Mouse (Mus musculus) heart, embryonic 14.5 days (tissue): Measurements from ENCODE around the gene 4930578C19Rik. TPM values are rescaled to one million over a fixed set of nuclear protein-coding genes. Genes with fewer than 3 reads are reported as not detected.
"Not testable (repeated sequence)": the region's sequence is repeated elsewhere in the genome, so short reads cannot be mapped to it uniquely, and the experiment has no call there.

Experiments
- ATAC-seq: fragments of 200-750 bp; cut with Nextera tagmentation; 2 replicates; pipeline ENCODE4 v1.8.0; 2017; ENCODE audit warnings: low read depth, moderate TSS enrichment; ENCODE audit not compliant: insufficient number of reproducible peaks, insufficient read depth, low FRiP score
- H3K27ac ChIP-seq, 2 experiments: fragments of 200-500 bp in 1 of 2; fragments of 300-500 bp in 1 of 2; sonication (generic) in 1 of 2; replicated peaks in 1 of 2; 2 replicates each; pipeline ENCODE4 v1.5.1; 2012 to 2014; ENCODE audit warnings: low read depth in 2 of 2, low read length in 2 of 2, control low read depth in 1 of 2, mild to moderate bottlenecking in 1 of 2, mixed read lengths in 1 of 2; ENCODE audit not compliant: control insufficient read depth in 1 of 2, insufficient read depth in 1 of 2
- H3K27me3 ChIP-seq: fragments of 300-500 bp; sonication (generic); 2 replicates; pipeline ENCODE4 v1.6.1; 2014; ENCODE audit warnings: mild to moderate bottlenecking, low read length, control low read depth; ENCODE audit not compliant: control insufficient read depth, insufficient read depth
- H3K36me3 ChIP-seq: fragments of 300-500 bp; sonication (generic); 2 replicates; pipeline ENCODE4 v1.6.1; 2014; ENCODE audit warnings: mild to moderate bottlenecking, control low read depth, low read length, mixed read lengths; ENCODE audit not compliant: control insufficient read depth, insufficient read depth
- H3K4me1 ChIP-seq, 2 experiments: fragments of 200-500 bp in 1 of 2; fragments of 300-500 bp in 1 of 2; sonication (generic) in 1 of 2; 2 replicates each; pipeline ENCODE4 v1.6.1; 2012 to 2014; ENCODE audit warnings: low read length in 2 of 2, control low read depth in 1 of 2, mixed read lengths in 1 of 2; ENCODE audit not compliant: control insufficient read depth in 2 of 2, insufficient read depth in 2 of 2
- H3K4me2 ChIP-seq: fragments of 300-500 bp; sonication (generic); 2 replicates; pipeline ENCODE4 v1.6.1; 2014; ENCODE audit warnings: mild to moderate bottlenecking, low read length
- H3K4me3 ChIP-seq, 2 experiments: fragments of 200-500 bp in 1 of 2; fragments of 300-500 bp in 1 of 2; sonication (generic) in 1 of 2; 2 replicates each; pipeline ENCODE4 v1.5.1; 2012 to 2014; ENCODE audit warnings: low read length in 2 of 2, mild to moderate bottlenecking in 2 of 2, control low read depth in 1 of 2, low read depth in 1 of 2, moderate library complexity in 1 of 2; ENCODE audit not compliant: control insufficient read depth in 1 of 2, insufficient read depth in 1 of 2
- H3K9ac ChIP-seq: fragments of 300-500 bp; sonication (generic); 2 replicates; pipeline ENCODE4 v1.6.1; 2014; ENCODE audit warnings: mild to moderate bottlenecking, low read length
- H3K9me3 ChIP-seq: fragments of 300-500 bp; sonication (generic); 2 replicates; pipeline ENCODE4 v1.6.1; 2016; ENCODE audit warnings: low read length, control low read depth; ENCODE audit not compliant: control insufficient read depth
- WGBS: fragments of 180-500 bp; shearing (Covaris S2); extraction: QIAGEN DNeasy Blood & Tissue Kit; methylation state at CpG from one replicate; pipeline ENCODE4 v1.1.7; 2014; 5-methylcytosine and 5-hydroxymethylcytosine counted together
- polyA plus RNA-seq: library from polyadenylated mRNA; unstranded; fragments of >200 nt; fragmentation: Nextera tagmentation; extraction: Ambion mirVana; gene quantifications from 2 replicates; pipeline ENCODE4 v1.2.1, GENCODE M21; 2014

4930578C19Rik gene
- polyA plus RNA-seq, 1 experiment from 2014 or later, result 0.58 TPM

DNA sequence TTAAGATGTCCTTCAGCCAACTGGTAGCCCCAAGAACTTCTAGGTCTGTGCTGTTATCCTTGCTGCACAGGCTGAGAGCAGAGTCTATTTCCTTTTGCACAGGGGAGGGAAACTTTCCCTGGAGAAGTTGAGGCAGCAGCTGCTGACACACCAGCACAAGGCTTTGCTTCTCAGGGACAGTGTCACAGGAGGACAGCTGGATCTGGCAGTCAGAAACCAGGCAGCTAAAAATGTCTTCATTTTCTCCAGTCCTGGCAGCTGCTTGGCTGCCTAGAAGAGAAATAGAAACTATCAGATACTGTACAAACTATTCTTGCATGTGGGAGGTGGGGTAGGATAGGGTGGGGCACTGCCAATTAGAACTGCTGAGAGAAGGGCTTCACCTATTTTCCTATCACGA, 42.2 kb downstream of the 4930578C19Rik start:
- Histone ChIP-seq H3K4me2 (no peak overlapping the region), H3K9ac (no peak overlapping the region), H3K4me3 (no peak overlapping the region), H3K27ac (no peak overlapping the region), H3K9me3 (no peaks in the 10 kb centered on the region), H3K4me1 (no peaks in the 10 kb centered on the region), H3K36me3 (no peaks in the 10 kb centered on the region), H3K27me3 (no peaks in the 10 kb centered on the region)
- no peak for ATAC-seq
- 29% methylated on average over 1 of the region's 1 CpGs for WGBS

- Histone ChIP-seq H3K4me1 (no peaks in the 10 kb centered on the region), H3K9ac (no peak overlapping the region), H3K27me3 (no peaks in the 10 kb centered on the region), H3K27ac (no peak overlapping the region), H3K36me3 (no peaks in the 10 kb centered on the region), H3K9me3 (no peaks in the 10 kb centered on the region), H3K4me3 (no peak overlapping the region), H3K4me2 (no peak overlapping the region)
- 64% methylated on average over 2 of the region's 2 CpGs for WGBS
- no peak for ATAC-seq
Observed at GRCm38 (mm10) chrX:18414560-18414959, 46.6 kb downstream of the 4930578C19Rik start.

- no peak for ATAC-seq
- Histone ChIP-seq H3K27ac (no peak overlapping the region), H3K4me3 (no peak overlapping the region), H3K4me2 (no peak overlapping the region), H3K36me3 (no peaks in the 10 kb centered on the region), H3K9ac (no peak overlapping the region), H3K9me3 (no peaks in the 10 kb centered on the region), H3K4me1 (no peaks in the 10 kb centered on the region), H3K27me3 (no peaks in the 10 kb centered on the region)
- WGBS, result 71% methylated on average over 10 of the region's 10 CpGs
Observed at GRCm38 (mm10) chrX:18411071-18411840, 49.9 kb downstream of the 4930578C19Rik start.

GRCm38 (mm10) chrX:18409598-18409997, 51.6 kb downstream of the 4930578C19Rik start:
- no peak overlapping the region for H3K4me3 ChIP-seq
- ATAC-seq, result no peak
- no peaks in the 10 kb centered on the region for H3K27me3 ChIP-seq
- no peaks in the 10 kb centered on the region for H3K36me3 ChIP-seq
- H3K9me3 ChIP-seq, result no peaks in the 10 kb centered on the region
- no peaks in the 10 kb centered on the region for H3K4me1 ChIP-seq
- no peak overlapping the region for H3K4me2 ChIP-seq
- H3K9ac ChIP-seq, result no peak overlapping the region
- H3K27ac ChIP-seq, result no peak overlapping the region
- WGBS, result 56% methylated on average over 2 of the region's 2 CpGs

DNA sequence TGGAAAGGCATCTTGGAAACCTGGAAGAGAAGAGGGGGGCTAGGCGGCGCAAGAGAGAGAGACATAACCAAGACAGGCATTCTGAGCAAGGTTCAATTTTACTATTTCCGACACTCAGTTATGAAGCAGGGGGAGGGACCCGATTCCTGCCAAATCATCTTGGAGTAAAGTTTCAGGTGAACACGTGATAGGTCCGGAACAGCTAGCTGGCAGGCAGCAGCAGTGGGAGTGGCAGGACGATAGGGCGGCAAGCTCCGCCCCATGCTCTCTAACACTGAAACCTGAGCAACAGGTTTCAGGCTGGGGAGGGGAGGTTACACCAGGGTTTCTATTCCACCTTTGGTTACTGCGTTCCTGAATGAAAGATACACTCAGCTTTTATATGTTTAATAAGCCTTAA, 58.9 kb downstream of the 4930578C19Rik start:
- no peaks in the 10 kb centered on the region for H3K4me1 ChIP-seq
- H3K4me3 ChIP-seq, result no peak overlapping the region
- no peak for ATAC-seq
- H3K9ac ChIP-seq, result no peak overlapping the region
- H3K27ac ChIP-seq, result no peak overlapping the region
- no peaks in the 10 kb centered on the region for H3K27me3 ChIP-seq
- H3K9me3 ChIP-seq, result no peaks in the 10 kb centered on the region
- 36% methylated on average over 10 of the region's 10 CpGs for WGBS
- H3K36me3 ChIP-seq, result no peaks in the 10 kb centered on the region
- no peak overlapping the region for H3K4me2 ChIP-seq

DNA sequence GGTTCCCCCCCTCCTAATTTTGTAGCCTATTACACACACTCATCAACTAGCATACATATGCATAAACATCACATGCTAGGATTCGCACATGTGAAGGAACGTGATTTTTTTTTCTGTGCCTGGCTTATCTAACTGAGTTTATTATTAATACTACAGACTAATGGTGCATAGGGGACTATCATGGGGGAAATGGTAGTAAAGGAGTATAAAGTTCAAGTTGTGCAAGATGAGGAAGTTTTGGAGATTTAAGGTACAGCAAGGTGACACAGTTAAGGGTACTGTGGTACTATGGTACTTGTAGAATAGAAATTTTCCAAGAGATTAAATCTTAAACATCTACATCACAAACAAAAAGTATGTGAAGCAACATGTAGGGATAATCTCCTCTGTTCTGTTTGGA, 64.5 kb downstream of the 4930578C19Rik start:
- Histone ChIP-seq H3K4me1 (no peaks in the 10 kb centered on the region), H3K9ac (no peak overlapping the region), H3K4me3 (no peak overlapping the region), H3K9me3 (no peaks in the 10 kb centered on the region), H3K27me3 (no peaks in the 10 kb centered on the region), H3K27ac (no peak overlapping the region), H3K4me2 (no peak overlapping the region), H3K36me3 (no peaks in the 10 kb centered on the region)
- WGBS, result 78% methylated on average over 2 of the region's 2 CpGs
- no peak for ATAC-seq

GRCm38 (mm10) chrX:18384181-18384580, 77.0 kb downstream of the 4930578C19Rik start:
- not testable (repeated sequence) for H3K9me3 ChIP-seq, H3K4me1 ChIP-seq, H3K9ac ChIP-seq, H3K36me3 ChIP-seq, H3K27ac ChIP-seq, ATAC-seq, H3K4me2 ChIP-seq, H3K4me3 ChIP-seq, H3K27me3 ChIP-seq
- WGBS, result 68% methylated on average over 5 of the region's 5 CpGs
